Mouse (Mus musculus): Measurements from ENCODE around the gene Grb7. TPM values are rescaled to one million over a fixed set of nuclear protein-coding genes. Genes with fewer than 3 reads are reported as not detected.

Gene Grb7
- total and polyA plus RNA-seq, 3 experiments: not detected

- Histone ChIP-seq H3K9me3 (replicated peaks) (no peaks in the 10 kb centered on the region), H3K4me3 (ENCODE audit: low read depth, low read length) (no peak overlapping the region), H3K36me3 (replicated peaks) (no peaks in the 10 kb centered on the region), H3K4me1 (ENCODE audit: insufficient read depth, low read depth, low read length) (no peaks in the 10 kb centered on the region), H3K27me3 (ENCODE audit: insufficient read depth, low read length) (peaks cover 5% of the 10 kb centered on the region; the same call in 1 of the 2 replicates)
- no peak for DNase-seq (ENCODE audit: low spot score)
- TF ChIP-seq POLR2AphosphoS5 (IDR thresholded peaks at IDR 0.05; ENCODE audit: insufficient replicate concordance, low read depth, low read length): no peak
- no peak for TF ChIP-seq CTCF (IDR thresholded peaks at IDR 0.05; ENCODE audit: low read depth, low read length)
- no peak for TF ChIP-seq GATA2 (IDR thresholded peaks at IDR 0.05; ENCODE audit: borderline replicate concordance, low read depth, low read length)
- ATAC-seq (ENCODE audit: extremely low read depth, insufficient number of reproducible peaks, low FRiP score, poor library complexity, severe bottlenecking): no peak
Measured at GRCm38 (mm10) chr11:98487526-98488040, 41.4 kb downstream of the Grb7 start.

DNA sequence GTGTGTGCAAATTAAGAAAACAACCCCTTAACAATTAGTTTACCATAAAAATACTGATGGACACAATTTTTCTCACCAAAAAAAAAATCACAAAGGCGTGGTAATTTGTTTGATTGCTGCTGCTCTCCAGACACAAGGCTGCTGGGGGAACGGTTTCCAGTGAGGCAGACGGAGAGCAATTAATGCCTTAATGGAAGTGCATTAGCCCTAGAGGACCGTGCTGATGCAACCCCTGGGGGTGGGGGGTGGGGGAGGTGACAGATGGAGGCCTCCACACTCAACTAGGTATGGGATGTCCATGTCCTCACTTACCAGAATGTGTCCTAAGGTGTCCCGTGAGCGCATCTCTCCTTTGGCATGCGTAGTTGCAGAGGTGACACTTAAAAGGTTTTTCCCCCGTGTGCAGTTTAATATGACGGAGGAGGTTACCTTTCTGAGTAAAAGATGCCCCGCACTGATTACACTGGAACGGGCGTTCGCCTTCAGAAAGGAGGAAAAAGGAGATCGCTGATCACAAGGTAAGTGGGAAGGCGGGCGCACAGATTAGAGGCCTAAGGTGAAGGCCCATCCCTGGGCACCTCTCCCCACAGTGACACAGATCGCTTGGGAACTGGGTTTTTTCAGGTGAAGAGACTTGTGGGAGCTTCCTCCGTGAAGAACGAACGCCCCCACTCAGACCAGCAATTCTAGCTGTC lies 42.5 kb downstream of the Grb7 start:
- Histone ChIP-seq H3K4me1 (ENCODE audit: insufficient read depth, low read depth, low read length) (no peaks in the 10 kb centered on the region), H3K27me3 (ENCODE audit: insufficient read depth, low read length) (peaks cover 7% of the 10 kb centered on the region), H3K36me3 (replicated peaks) (no peaks in the 10 kb centered on the region), H3K4me3 (ENCODE audit: low read depth, low read length) (no peak overlapping the region), H3K9me3 (replicated peaks) (no peaks in the 10 kb centered on the region)
- no peak for DNase-seq (ENCODE audit: low spot score)
- no peak for ATAC-seq (ENCODE audit: extremely low read depth, insufficient number of reproducible peaks, low FRiP score, poor library complexity, severe bottlenecking)
- no peak for TF ChIP-seq TAL1 (conservative IDR thresholded peaks at IDR 0.05; ENCODE audit: low read depth, low read length)
- no peak for TF ChIP-seq GATA1 (IDR thresholded peaks at IDR 0.05; ENCODE audit: borderline replicate concordance, low read length)
- TF ChIP-seq CTCF (IDR thresholded peaks at IDR 0.05; ENCODE audit: low read depth, low read length): no peak
- TF ChIP-seq POLR2AphosphoS5 (IDR thresholded peaks at IDR 0.05; ENCODE audit: insufficient replicate concordance, low read depth, low read length): no peak
- TF ChIP-seq GATA2 (IDR thresholded peaks at IDR 0.05; ENCODE audit: borderline replicate concordance, low read depth, low read length): no peak

DNA sequence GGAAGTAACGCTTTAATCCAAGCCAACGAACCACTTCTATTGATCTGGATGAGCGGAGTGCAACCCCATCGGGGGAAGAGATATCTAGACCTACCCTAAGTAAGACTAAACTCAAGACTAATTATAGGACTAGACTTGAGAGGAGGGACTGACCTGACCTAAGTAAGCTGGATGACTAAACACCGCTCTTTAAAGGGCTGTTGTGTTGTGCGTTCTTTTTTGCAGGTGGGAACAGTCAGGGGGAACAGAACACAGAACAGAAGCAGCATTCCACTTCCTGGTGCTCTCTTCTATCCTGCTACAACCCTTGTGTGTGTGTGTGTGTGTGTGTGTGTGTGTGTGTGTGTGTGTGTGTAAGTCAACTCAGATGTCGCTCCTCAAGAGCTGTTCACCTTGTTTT lies 45.4 kb downstream of the Grb7 start:
- TF ChIP-seq GATA2 (IDR thresholded peaks at IDR 0.05; ENCODE audit: borderline replicate concordance, low read depth, low read length): no peak
- TF ChIP-seq POLR2AphosphoS5 (IDR thresholded peaks at IDR 0.05; ENCODE audit: insufficient replicate concordance, low read depth, low read length): no peak
- no peak for TF ChIP-seq CTCF (IDR thresholded peaks at IDR 0.05; ENCODE audit: low read depth, low read length)
- Histone ChIP-seq H3K36me3 (replicated peaks) (no peaks in the 10 kb centered on the region), H3K4me1 (ENCODE audit: insufficient read depth, low read depth, low read length) (no peaks in the 10 kb centered on the region), H3K9me3 (replicated peaks) (no peaks in the 10 kb centered on the region), H3K27me3 (ENCODE audit: insufficient read depth, low read length) (peaks cover 10% of the 10 kb centered on the region; the same call in 1 of the 2 replicates), H3K4me3 (ENCODE audit: low read depth, low read length) (no peak overlapping the region)
- ATAC-seq (ENCODE audit: extremely low read depth, insufficient number of reproducible peaks, low FRiP score, poor library complexity, severe bottlenecking): no peak
- DNase-seq (ENCODE audit: low spot score): no peak

DNA sequence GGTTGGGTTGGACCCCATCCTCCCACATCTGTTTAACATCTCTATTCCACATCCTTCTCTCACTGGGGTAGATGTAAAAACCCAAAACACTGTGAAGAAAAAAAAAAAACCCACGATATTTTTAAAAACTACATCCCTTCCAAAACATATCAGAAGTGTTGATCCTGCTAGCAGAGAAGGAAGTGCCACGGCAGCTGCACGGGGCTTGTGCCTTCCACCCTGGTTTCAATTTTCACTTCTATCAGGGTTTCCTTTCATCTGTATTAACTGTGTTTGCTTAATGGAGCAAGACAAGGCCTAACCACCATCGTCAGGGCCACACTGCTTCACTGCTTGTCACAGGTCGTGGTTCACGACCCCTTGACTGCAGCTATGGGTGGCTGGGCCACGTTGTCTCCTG lies 46.8 kb downstream of the Grb7 start:
- DNase-seq (ENCODE audit: low spot score) (no peak), ATAC-seq (ENCODE audit: extremely low read depth, insufficient number of reproducible peaks, low FRiP score, poor library complexity, severe bottlenecking) (no peak)
- Histone ChIP-seq H3K36me3 (replicated peaks) (no peaks in the 10 kb centered on the region), H3K27me3 (ENCODE audit: insufficient read depth, low read length) (peaks cover 15% of the 10 kb centered on the region), H3K4me1 (ENCODE audit: insufficient read depth, low read depth, low read length) (no peaks in the 10 kb centered on the region), H3K9me3 (replicated peaks) (no peaks in the 10 kb centered on the region), H3K4me3 (ENCODE audit: low read depth, low read length) (no peak overlapping the region)
- no peak for TF ChIP-seq GATA2 (IDR thresholded peaks at IDR 0.05; ENCODE audit: borderline replicate concordance, low read depth, low read length)

DNA sequence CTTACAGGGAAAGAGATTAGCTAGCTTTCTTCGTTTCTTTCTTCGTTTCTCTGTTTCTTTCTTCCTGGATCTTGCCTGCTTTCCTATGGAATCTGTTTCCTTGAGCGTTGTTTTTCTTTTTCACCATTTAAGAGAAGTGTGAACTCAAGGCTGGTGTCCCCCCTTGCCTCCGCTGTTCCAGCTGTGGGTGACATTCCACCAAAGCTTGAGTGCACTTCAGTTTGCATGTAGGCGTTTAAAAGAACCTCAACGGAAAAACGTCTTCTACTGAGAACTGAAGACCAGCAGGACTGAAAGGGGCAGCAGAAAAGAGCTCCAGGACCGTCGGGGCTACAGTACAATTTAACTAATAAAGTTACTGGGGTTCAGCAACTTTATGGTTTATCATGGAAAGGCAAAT lies 47.2 kb downstream of the Grb7 start:
- TF ChIP-seq GATA1 (IDR thresholded peaks at IDR 0.05; ENCODE audit: borderline replicate concordance, low read length) (no peak), POLR2AphosphoS5 (IDR thresholded peaks at IDR 0.05; ENCODE audit: insufficient replicate concordance, low read depth, low read length) (no peak), CTCF (IDR thresholded peaks at IDR 0.05; ENCODE audit: low read depth, low read length) (no peak), TAL1 (conservative IDR thresholded peaks at IDR 0.05; ENCODE audit: low read depth, low read length) (no peak), GATA2 (IDR thresholded peaks at IDR 0.05; ENCODE audit: borderline replicate concordance, low read depth, low read length) (no peak)
- H3K36me3 ChIP-seq (replicated peaks): no peaks in the 10 kb centered on the region
- ATAC-seq (ENCODE audit: extremely low read depth, insufficient number of reproducible peaks, low FRiP score, poor library complexity, severe bottlenecking) (no peak), DNase-seq (ENCODE audit: low spot score) (no peak)
- H3K4me3 ChIP-seq (ENCODE audit: low read depth, low read length): no peak overlapping the region
- no peaks in the 10 kb centered on the region for H3K4me1 ChIP-seq (ENCODE audit: insufficient read depth, low read depth, low read length)
- peaks cover 19% of the 10 kb centered on the region for H3K27me3 ChIP-seq (ENCODE audit: insufficient read depth, low read length)
- no peaks in the 10 kb centered on the region for H3K9me3 ChIP-seq (replicated peaks)

- no peak for TF ChIP-seq GATA2 (IDR thresholded peaks at IDR 0.05; ENCODE audit: borderline replicate concordance, low read depth, low read length)
- TF ChIP-seq CTCF (IDR thresholded peaks at IDR 0.05; ENCODE audit: low read depth, low read length): no peak
- no peak for TF ChIP-seq TAL1 (conservative IDR thresholded peaks at IDR 0.05; ENCODE audit: low read depth, low read length)
- DNase-seq (ENCODE audit: low spot score) (no peak), ATAC-seq (ENCODE audit: extremely low read depth, insufficient number of reproducible peaks, low FRiP score, poor library complexity, severe bottlenecking) (no peak)
- peaks cover 19% of the 10 kb centered on the region for H3K27me3 ChIP-seq (ENCODE audit: insufficient read depth, low read length)
- no peaks in the 10 kb centered on the region for H3K36me3 ChIP-seq (replicated peaks)
- H3K4me1 ChIP-seq (ENCODE audit: insufficient read depth, low read depth, low read length): no peaks in the 10 kb centered on the region
- no peaks in the 10 kb centered on the region for H3K9me3 ChIP-seq (replicated peaks)
- H3K4me3 ChIP-seq (ENCODE audit: low read depth, low read length): no peak overlapping the region
Measured at GRCm38 (mm10) chr11:98495176-98495719, 49.1 kb downstream of the Grb7 start.
